Mouse (Mus musculus) limb, embryonic 11.5 days (tissue): ENCODE data around the gene Catip. TPM values are rescaled to one million over a fixed set of nuclear protein-coding genes. Genes with fewer than 3 reads are reported as not detected.
"Not testable (repeated sequence)": the region's sequence is repeated elsewhere in the genome, so short reads cannot be mapped to it uniquely, and the experiment has no call there.

Experiments used
- ATAC-seq: fragments of 200-750 bp; cut with Nextera tagmentation; 2 replicates; pipeline ENCODE4 v1.8.0; 2017; ENCODE audit warnings: low read depth; ENCODE audit not compliant: insufficient number of reproducible peaks, low FRiP score, low TSS enrichment
- DNase-seq: peaks from one replicate; pipeline ENCODE4 v3.0.0-alpha.2; 2015; ENCODE audit warnings: low spot score
- H3K27ac ChIP-seq: fragments of 300-500 bp; sonication (generic); replicated peaks from 2 replicates; pipeline ENCODE4 v1.5.1; 2014; ENCODE audit warnings: low read depth, mild to moderate bottlenecking, low read length
- H3K27me3 ChIP-seq: fragments of 300-500 bp; sonication (generic); 2 replicates; pipeline ENCODE4 v1.6.1; 2014; ENCODE audit warnings: mild to moderate bottlenecking, low read length, mixed read lengths; ENCODE audit not compliant: control insufficient read depth, insufficient read depth
- H3K36me3 ChIP-seq: fragments of 300-500 bp; sonication (generic); 2 replicates; pipeline ENCODE4 v1.6.1; 2014; ENCODE audit warnings: mild to moderate bottlenecking, low read length, moderate library complexity, mixed read lengths; ENCODE audit not compliant: control insufficient read depth, insufficient read depth
- H3K4me1 ChIP-seq: fragments of 300-500 bp; sonication (generic); 2 replicates; pipeline ENCODE4 v1.6.1; 2014; ENCODE audit warnings: low read length, mixed read lengths; ENCODE audit not compliant: control insufficient read depth, insufficient read depth
- H3K4me2 ChIP-seq: fragments of 300-500 bp; sonication (generic); 2 replicates; pipeline ENCODE4 v1.6.1; 2014; ENCODE audit warnings: low read depth, mild to moderate bottlenecking, moderate library complexity; ENCODE audit not compliant: severe bottlenecking
- H3K4me3 ChIP-seq: fragments of 300-500 bp; sonication (generic); 2 replicates; pipeline ENCODE4 v1.5.1; 2014; ENCODE audit warnings: low read depth, low read length
- H3K9ac ChIP-seq: fragments of 300-500 bp; sonication (generic); 2 replicates; pipeline ENCODE4 v1.6.1; 2014; ENCODE audit warnings: mild to moderate bottlenecking, low read length
- H3K9me3 ChIP-seq: fragments of 300-500 bp; sonication (generic); 2 replicates; pipeline ENCODE4 v1.6.1; 2016; ENCODE audit warnings: low read length; ENCODE audit not compliant: control insufficient read depth
- WGBS: fragments of 180-500 bp; shearing (Covaris S2); extraction: QIAGEN DNeasy Blood & Tissue Kit; methylation state at CpG from one replicate; pipeline ENCODE4 v1.1.7; 2014; 5-methylcytosine and 5-hydroxymethylcytosine counted together
- polyA plus RNA-seq: library from polyadenylated mRNA; unstranded; fragments of >200 nt; fragmentation: Nextera tagmentation; extraction: Ambion mirVana; gene quantifications from 2 replicates; pipeline ENCODE4 v1.2.1, GENCODE M21; 2014

Gene Catip
- polyA plus RNA-seq, 1 experiment from 2014 or later = 0.25 TPM

GRCm38 (mm10) chr1:74393697-74394096 is 31.8 kb downstream of the Catip start:
- H3K4me1 ChIP-seq = peaks cover 10% of the 10 kb centered on the region
- DNase-seq (no peak), ATAC-seq (no peak)
- no peak overlapping the region for H3K27ac ChIP-seq
- H3K4me3 ChIP-seq = no peak overlapping the region
- no peaks in the 10 kb centered on the region for H3K9me3 ChIP-seq
- peaks cover 8% of the 10 kb centered on the region; the same call in 1 of the 2 replicates for H3K36me3 ChIP-seq
- H3K27me3 ChIP-seq = no peaks in the 10 kb centered on the region
- 87% methylated on average over 9 of the region's 9 CpGs for WGBS
- H3K4me2 ChIP-seq = no peak overlapping the region
- no peak overlapping the region for H3K9ac ChIP-seq

GRCm38 (mm10) chr1:74394311-74394710 is 32.4 kb downstream of the Catip start:
- no peak overlapping the region for H3K4me2 ChIP-seq
- no peak overlapping the region for H3K4me3 ChIP-seq
- H3K27ac ChIP-seq = no peak overlapping the region
- H3K9ac ChIP-seq = no peak overlapping the region
- H3K4me1 ChIP-seq = peaks cover 10% of the 10 kb centered on the region
- peaks cover 8% of the 10 kb centered on the region; the same call in 1 of the 2 replicates for H3K36me3 ChIP-seq
- no peak for DNase-seq
- no peaks in the 10 kb centered on the region for H3K27me3 ChIP-seq
- no peak for ATAC-seq
- WGBS = 92% methylated on average over 9 of the region's 9 CpGs
- no peaks in the 10 kb centered on the region for H3K9me3 ChIP-seq

DNA sequence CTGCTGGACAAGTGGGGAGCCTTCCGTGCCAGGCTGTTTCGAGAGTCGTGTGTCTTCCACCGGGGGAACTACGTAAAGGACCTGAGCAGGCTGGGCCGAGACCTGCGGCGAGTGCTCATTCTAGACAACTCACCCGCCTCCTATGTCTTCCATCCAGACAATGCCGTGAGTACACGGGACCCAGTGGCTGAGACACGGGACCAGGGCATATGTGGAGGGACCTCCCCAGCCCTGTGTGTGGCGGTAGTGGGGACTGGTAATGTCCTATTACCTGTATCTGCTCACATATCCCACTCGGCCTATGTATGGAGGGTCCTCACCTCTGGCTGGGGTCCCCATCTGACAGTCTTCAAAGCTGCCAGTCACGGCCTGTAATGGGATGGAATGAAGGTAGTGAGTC is 33.0 kb downstream of the Catip start:
- ATAC-seq (no peak), DNase-seq (no peak)
- H3K9ac ChIP-seq = no peak overlapping the region
- H3K36me3 ChIP-seq = peaks cover 8% of the 10 kb centered on the region; the same call in 1 of the 2 replicates
- WGBS = 90% methylated on average over 15 of the region's 15 CpGs
- no peak overlapping the region for H3K4me2 ChIP-seq
- H3K27me3 ChIP-seq = no peaks in the 10 kb centered on the region
- no peak overlapping the region for H3K4me3 ChIP-seq
- no peaks in the 10 kb centered on the region for H3K9me3 ChIP-seq
- H3K4me1 ChIP-seq = peaks cover 6% of the 10 kb centered on the region
- H3K27ac ChIP-seq = no peak overlapping the region

GRCm38 (mm10) chr1:74395290-74395689 is 33.4 kb downstream of the Catip start:
- 83% methylated on average over 12 of the region's 13 CpGs for WGBS
- no peak overlapping the region for H3K4me3 ChIP-seq
- H3K36me3 ChIP-seq = peaks cover 8% of the 10 kb centered on the region; the same call in 1 of the 2 replicates
- H3K4me1 ChIP-seq = peaks cover 6% of the 10 kb centered on the region
- H3K27ac ChIP-seq = no peak overlapping the region
- no peak overlapping the region for H3K4me2 ChIP-seq
- no peak for DNase-seq
- ATAC-seq = no peak
- no peaks in the 10 kb centered on the region for H3K27me3 ChIP-seq
- H3K9me3 ChIP-seq = no peaks in the 10 kb centered on the region
- no peak overlapping the region for H3K9ac ChIP-seq

- not testable (repeated sequence) for H3K9me3 ChIP-seq, DNase-seq, H3K9ac ChIP-seq, H3K27me3 ChIP-seq, H3K4me1 ChIP-seq, H3K36me3 ChIP-seq, ATAC-seq
- H3K4me3 ChIP-seq = peak overlapping the region; percentile 32
- H3K4me2 ChIP-seq = peak overlapping the region; percentile 70
- peak overlapping the region; percentile 76; the same call in 1 of the 2 replicates for H3K27ac ChIP-seq
- WGBS = 12% methylated on average over 12 of the region's 12 CpGs
Observed at GRCm38 (mm10) chr1:74396456-74397222, 34.7 kb downstream of the Catip start.

GRCm38 (mm10) chr1:74397268-74397918 is 35.5 kb downstream of the Catip start:
- WGBS = 0% methylated on average over 41 of the region's 41 CpGs
- ATAC-seq = peak; percentile 90
- no peaks in the 10 kb centered on the region for H3K27me3 ChIP-seq
- H3K4me1 ChIP-seq = peaks cover 3% of the 10 kb centered on the region; the same call in 1 of the 2 replicates
- peak; percentile 98 for DNase-seq
- H3K4me2 ChIP-seq = peak overlapping the region; percentile 70
- H3K27ac ChIP-seq = peak overlapping the region; percentile 76; the same call in 1 of the 2 replicates
- peaks cover 8% of the 10 kb centered on the region; the same call in 1 of the 2 replicates for H3K36me3 ChIP-seq
- H3K4me3 ChIP-seq = peak overlapping the region; percentile 32
- H3K9me3 ChIP-seq = no peaks in the 10 kb centered on the region
- peak overlapping the region; percentile 66 for H3K9ac ChIP-seq

- DNase-seq = peak; percentile 83
- H3K27me3 ChIP-seq = no peaks in the 10 kb centered on the region
- peaks cover 8% of the 10 kb centered on the region; the same call in 1 of the 2 replicates for H3K36me3 ChIP-seq
- WGBS = 4% methylated on average over 11 of the region's 11 CpGs
- H3K9ac ChIP-seq = peak overlapping the region; percentile 66
- H3K4me2 ChIP-seq = peak overlapping the region; percentile 70
- peak; percentile 23 for ATAC-seq
- peak overlapping the region; percentile 32 for H3K4me3 ChIP-seq
- peak overlapping the region; percentile 76; the same call in 1 of the 2 replicates for H3K27ac ChIP-seq
- H3K4me1 ChIP-seq = peaks cover 3% of the 10 kb centered on the region; the same call in 1 of the 2 replicates
- no peaks in the 10 kb centered on the region for H3K9me3 ChIP-seq
Observed at GRCm38 (mm10) chr1:74397919-74398451, 36.1 kb downstream of the Catip start.

GRCm38 (mm10) chr1:74400531-74400930 is 38.6 kb downstream of the Catip start:
- DNase-seq (no peak), ATAC-seq (no peak)
- Histone ChIP-seq H3K4me2 (no peak overlapping the region), H3K4me1 (no peaks in the 10 kb centered on the region), H3K27ac (no peak overlapping the region), H3K4me3 (no peak overlapping the region), H3K27me3 (no peaks in the 10 kb centered on the region), H3K9ac (no peak overlapping the region), H3K36me3 (no peaks in the 10 kb centered on the region), H3K9me3 (no peaks in the 10 kb centered on the region)
- WGBS = 88% methylated on average over 3 of the region's 3 CpGs
